Mouse (Mus musculus) ES-E14 (cell line): ENCODE data around the gene Vrk1. TPM values are rescaled to one million over a fixed set of nuclear protein-coding genes. Genes with fewer than 3 reads are reported as not detected.

Source experiments
- DNase-seq: peaks from one replicate; pipeline ENCODE4 v3.0.0-alpha.2; 2013; ENCODE audit warnings: low read depth, low spot score
- H3K27ac ChIP-seq: 2 replicates; pipeline ENCODE4 v1.5.1; 2012; ENCODE audit warnings: low read depth, mild to moderate bottlenecking, low read length, moderate library complexity, mixed read lengths; ENCODE audit not compliant: poor library complexity, insufficient read depth, severe bottlenecking
- H3K36me3 ChIP-seq: 2 replicates; pipeline ENCODE4 v1.6.1; 2012; ENCODE audit warnings: mild to moderate bottlenecking, low read length, moderate library complexity, mixed read lengths; ENCODE audit not compliant: control insufficient read depth, poor library complexity, insufficient read depth, severe bottlenecking
- H3K4me1 ChIP-seq, 2 experiments: fragments of 150-350 bp in 1 of 2; sonication (generic) in 1 of 2; 2 replicates each; pipeline ENCODE4 v1.6.1; 2012; ENCODE audit warnings: low read length in 2 of 2, mild to moderate bottlenecking in 1 of 2, mixed read lengths in 1 of 2; ENCODE audit not compliant: control insufficient read depth in 2 of 2, insufficient read depth in 2 of 2, poor library complexity in 1 of 2
- H3K4me3 ChIP-seq, 2 experiments: fragments of 150-350 bp in 1 of 2; sonication (generic) in 1 of 2; 2 replicates each; pipeline ENCODE4 v1.5.1; 2012; ENCODE audit warnings: low read length in 2 of 2, low read depth in 1 of 2, mild to moderate bottlenecking in 1 of 2, mixed read lengths in 1 of 2; ENCODE audit not compliant: insufficient read depth in 1 of 2, poor library complexity in 1 of 2, severe bottlenecking in 1 of 2
- H3K9ac ChIP-seq: 2 replicates; pipeline ENCODE4 v1.6.1; 2012; ENCODE audit warnings: low read depth, mild to moderate bottlenecking, low read length, mixed read lengths; ENCODE audit not compliant: poor library complexity, insufficient read depth, severe bottlenecking
- H3K9me3 ChIP-seq: fragments of 150-350 bp; sonication (generic); 2 replicates; pipeline ENCODE4 v1.6.1; 2012; ENCODE audit warnings: low read depth, mild to moderate bottlenecking, low read length; ENCODE audit not compliant: control insufficient read depth, insufficient read depth
- CHD2 ChIP-seq: IDR thresholded peaks from 2 replicates; pipeline ENCODE4 v1.6.1; 2014; ENCODE audit warnings: mild to moderate bottlenecking, low read depth, low read length, inconsistent platforms
- HCFC1 ChIP-seq: IDR thresholded peaks from 2 replicates; pipeline ENCODE4 v1.6.1; 2012; ENCODE audit warnings: low read length, inconsistent platforms, borderline replicate concordance; ENCODE audit not compliant: insufficient read depth
- MAFK ChIP-seq: IDR thresholded peaks from 2 replicates; pipeline ENCODE4 v1.6.1; 2014; ENCODE audit warnings: mild to moderate bottlenecking, low read depth, low read length, inconsistent platforms; ENCODE audit not compliant: insufficient read depth
- ZC3H11A ChIP-seq: IDR thresholded peaks from 2 replicates; pipeline ENCODE4 v1.6.1; 2012; ENCODE audit warnings: low read depth, mild to moderate bottlenecking, inconsistent platforms, low read length, borderline replicate concordance
- ZNF384 ChIP-seq: IDR thresholded peaks from 2 replicates; pipeline ENCODE4 v1.6.1; 2012; ENCODE audit warnings: low read depth, low read length, inconsistent platforms
- in situ Hi-C, 2 experiments: fragments of 600-800 bp; cut with MboI; formaldehyde crosslinking; loops; one replicate each; pipeline ENCODE4 v1.15.1; 2025; ENCODE audit warnings: low sequenced_read_pairs in 2 of 2, inconsistent platforms in 1 of 2; ENCODE audit not compliant: unreplicated experiment in 2 of 2
- total RNA-seq: library from RNA; depleted of rRNA; stranded (reverse); fragments of 300-350 nt; gene quantifications from 2 replicates; pipeline ENCODE4 v1.2.3, GENCODE M21; 2012

Vrk1 gene
- total RNA-seq, 1 experiment = 56.6 TPM

DNA sequence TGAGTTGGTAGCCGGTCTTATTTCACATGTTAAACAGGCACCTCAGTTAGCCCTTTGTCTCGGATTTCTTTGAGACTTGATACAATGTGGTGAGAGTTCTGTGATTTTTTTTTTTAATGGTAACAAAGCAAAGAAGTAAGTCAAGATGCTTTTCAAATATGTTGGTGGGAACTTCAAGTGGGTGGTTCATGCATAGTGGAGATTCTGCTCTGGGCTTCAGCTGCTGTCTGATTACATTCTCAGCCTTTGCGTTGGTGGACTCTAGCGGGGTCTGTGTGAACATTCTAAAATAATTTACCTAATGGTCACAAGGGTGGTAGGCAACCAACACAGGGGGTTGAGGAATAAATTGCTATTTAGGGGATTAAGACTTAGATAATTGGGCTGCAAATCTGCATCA, 14.1 kb upstream of the Vrk1 start:
- no peak overlapping the region for H3K9ac ChIP-seq
- no peaks in the 10 kb centered on the region for H3K36me3 ChIP-seq
- H3K9me3 ChIP-seq = no peaks in the 10 kb centered on the region
- H3K4me1 ChIP-seq = peaks cover 0 to 5% of the 10 kb centered on the region in 2 experiments; a peak in 2 of 4 replicates
- H3K4me3 ChIP-seq = no peak overlapping the region
- no peak overlapping the region for H3K27ac ChIP-seq
- TF ChIP-seq ZC3H11A = no peak
- no peak for TF ChIP-seq MAFK
- in situ Hi-C loops = no loop called here
- DNase-seq = no peak

DNA sequence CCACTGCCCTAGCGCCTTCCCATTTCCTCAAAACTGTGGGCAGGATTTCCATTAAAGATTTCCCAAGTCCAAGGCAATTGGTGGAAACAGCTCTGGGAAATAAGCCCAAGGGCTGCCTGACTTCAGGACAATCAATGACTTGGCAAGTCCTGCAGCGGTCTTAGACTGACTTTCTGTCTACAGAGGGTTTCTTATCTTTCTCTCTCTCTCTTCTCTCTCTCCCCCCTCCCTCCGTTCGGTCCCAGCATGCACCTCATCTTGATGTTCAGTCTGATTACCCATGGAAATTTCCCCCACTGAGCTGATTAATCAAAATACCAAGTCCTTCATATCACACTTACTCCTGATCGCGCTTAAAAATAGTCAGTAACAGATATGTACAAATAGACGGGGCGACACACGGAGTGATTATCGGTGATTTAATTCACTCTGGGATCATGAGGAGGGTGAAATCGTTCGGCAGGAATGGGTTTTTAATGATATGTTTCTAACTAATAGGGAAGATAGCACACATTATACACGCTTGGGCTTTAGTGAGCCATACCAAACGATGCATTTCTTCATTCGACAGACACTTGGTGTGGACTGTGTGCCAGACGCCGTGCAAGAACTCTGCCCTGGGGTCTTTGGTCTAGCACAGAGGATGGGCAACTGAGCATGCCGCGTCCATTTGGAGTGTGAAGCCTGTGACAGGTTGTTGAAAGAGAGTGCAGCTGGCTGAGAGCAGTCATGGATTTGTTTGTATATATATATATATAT, 12.8 kb upstream of the Vrk1 start:
- Histone ChIP-seq H3K4me1 (peaks cover 0 to 3% of the 10 kb centered on the region in 2 experiments; a peak in 1 of 4 replicates), H3K9ac (no peak overlapping the region), H3K9me3 (no peaks in the 10 kb centered on the region), H3K27ac (no peak overlapping the region), H3K36me3 (no peaks in the 10 kb centered on the region), H3K4me3 (no peak overlapping the region)
- DNase-seq = no peak
- TF ChIP-seq ZC3H11A (no peak), MAFK (no peak), ZNF384 (no peak), HCFC1 (no peak), CHD2 (no peak)
- in situ Hi-C loops = no loop called here

GRCm38 (mm10) chr12:106001775-106002174, 8.3 kb upstream of the Vrk1 start:
- H3K4me1 ChIP-seq = no peaks in the 10 kb centered on the region
- H3K9me3 ChIP-seq = no peaks in the 10 kb centered on the region
- no peak overlapping the region for H3K27ac ChIP-seq
- no peak overlapping the region for H3K9ac ChIP-seq
- no peak overlapping the region for H3K4me3 ChIP-seq
- TF ChIP-seq CHD2 (no peak), ZNF384 (no peak), ZC3H11A (no peak), MAFK (no peak), HCFC1 (no peak)
- H3K36me3 ChIP-seq = no peaks in the 10 kb centered on the region; the same call in 1 of the 2 replicates
- in situ Hi-C loops = no loop called here
- no peak for DNase-seq

DNA sequence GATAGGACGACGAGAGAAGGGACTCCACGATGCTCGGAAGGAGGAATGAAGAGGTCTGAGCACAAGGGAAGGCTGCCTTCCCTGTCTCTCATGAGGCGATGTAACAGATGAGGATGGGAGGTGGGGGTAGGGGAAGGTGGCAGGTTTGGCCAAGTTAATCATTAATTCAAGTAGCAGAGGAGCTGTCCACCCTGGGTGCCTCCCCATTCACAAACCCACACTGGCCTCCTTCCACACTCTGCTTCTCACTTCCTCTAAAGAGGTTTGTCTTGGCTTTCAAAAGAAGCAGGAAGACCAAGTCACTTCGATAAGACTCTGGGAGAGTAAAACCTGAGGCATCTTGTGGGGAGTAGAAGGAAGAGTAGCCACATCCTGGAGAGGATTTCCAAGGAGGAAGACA, 5.3 kb upstream of the Vrk1 start:
- no peak overlapping the region for H3K27ac ChIP-seq
- no peak for DNase-seq
- no peaks in the 10 kb centered on the region for H3K4me1 ChIP-seq
- TF ChIP-seq HCFC1 = no peak
- TF ChIP-seq ZC3H11A = no peak
- no peak for TF ChIP-seq MAFK
- no peak for TF ChIP-seq ZNF384
- no peak for TF ChIP-seq CHD2
- H3K9me3 ChIP-seq = no peaks in the 10 kb centered on the region
- in situ Hi-C loops = no loop called here
- H3K4me3 ChIP-seq = no peak overlapping the region
- H3K9ac ChIP-seq = no peak overlapping the region
- H3K36me3 ChIP-seq = no peaks in the 10 kb centered on the region; the same call in 1 of the 2 replicates

DNA sequence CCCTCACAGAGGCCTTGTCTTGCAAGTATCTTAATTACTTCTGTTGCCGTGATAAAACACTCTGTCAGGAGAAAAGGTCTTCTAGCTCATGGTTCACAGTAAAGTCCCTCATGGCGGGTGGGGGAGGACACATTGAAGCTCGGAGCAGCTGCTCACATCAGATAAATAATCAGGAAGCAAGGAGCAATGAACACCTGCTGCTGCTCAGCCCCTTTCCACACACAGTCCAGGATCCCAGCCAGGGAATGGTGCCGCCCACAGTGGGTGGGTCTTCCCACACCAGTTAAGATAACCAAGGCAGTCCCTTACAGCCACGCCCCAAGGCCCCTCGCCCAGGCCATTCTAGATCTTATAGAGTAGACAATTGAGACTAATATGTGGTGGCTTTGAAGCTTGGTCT, 3.8 kb upstream of the Vrk1 start:
- Histone ChIP-seq H3K27ac (no peak overlapping the region), H3K4me3 (no peak overlapping the region), H3K4me1 (no peaks in the 10 kb centered on the region; a peak in 1 of 4 replicates), H3K36me3 (no peaks in the 10 kb centered on the region; the same call in 1 of the 2 replicates), H3K9ac (no peak overlapping the region), H3K9me3 (no peaks in the 10 kb centered on the region)
- in situ Hi-C loops = no loop called here
- no peak for TF ChIP-seq ZC3H11A
- no peak for TF ChIP-seq ZNF384
- no peak for TF ChIP-seq MAFK
- no peak for TF ChIP-seq CHD2
- TF ChIP-seq HCFC1 = no peak
- DNase-seq = no peak
